Mouse (Mus musculus): ENCODE data around the gene Daam1.

Gene Daam1

GRCm38 (mm10) chr12:71959351-71959991, 128.6 kb downstream of the Daam1 start:
- no peaks in the 10 kb centered on the region for H3K27me3 ChIP-seq (ENCODE audit: control insufficient read depth, insufficient read depth, low read length, poor library complexity, severe bottlenecking)
- no peaks in the 10 kb centered on the region for H3K36me3 ChIP-seq (ENCODE audit: control insufficient read depth, insufficient read depth, low read length, poor library complexity, severe bottlenecking)
- DNase-seq (ENCODE audit: low read depth, low spot score), result no peak

GRCm38 (mm10) chr12:71961671-71962070, 130.8 kb downstream of the Daam1 start:
- H3K27me3 ChIP-seq (ENCODE audit: control insufficient read depth, insufficient read depth, low read length, poor library complexity, severe bottlenecking), result no peaks in the 10 kb centered on the region
- H3K36me3 ChIP-seq (ENCODE audit: control insufficient read depth, insufficient read depth, low read length, poor library complexity, severe bottlenecking), result no peaks in the 10 kb centered on the region
- no peak for DNase-seq (ENCODE audit: low read depth, low spot score)

- H3K36me3 ChIP-seq (ENCODE audit: control insufficient read depth, insufficient read depth, low read length, poor library complexity, severe bottlenecking), result no peaks in the 10 kb centered on the region
- no peaks in the 10 kb centered on the region for H3K27me3 ChIP-seq (ENCODE audit: control insufficient read depth, insufficient read depth, low read length, poor library complexity, severe bottlenecking)
- DNase-seq (ENCODE audit: low read depth, low spot score), result no peak
Observed at GRCm38 (mm10) chr12:71962616-71963015, 131.7 kb downstream of the Daam1 start.

- H3K27me3 ChIP-seq (ENCODE audit: control insufficient read depth, insufficient read depth, low read length, poor library complexity, severe bottlenecking), result no peaks in the 10 kb centered on the region
- DNase-seq (ENCODE audit: low read depth, low spot score), result no peak
- H3K36me3 ChIP-seq (ENCODE audit: control insufficient read depth, insufficient read depth, low read length, poor library complexity, severe bottlenecking), result no peaks in the 10 kb centered on the region
Observed at GRCm38 (mm10) chr12:71968592-71968991, 137.7 kb downstream of the Daam1 start.

- no peaks in the 10 kb centered on the region for H3K27me3 ChIP-seq (ENCODE audit: control insufficient read depth, insufficient read depth, low read length, poor library complexity, severe bottlenecking)
- DNase-seq (ENCODE audit: low read depth, low spot score), result no peak
Observed at GRCm38 (mm10) chr12:71969022-71969421, 138.1 kb downstream of the Daam1 start.

GRCm38 (mm10) chr12:71969439-71969838, 138.6 kb downstream of the Daam1 start:
- Histone ChIP-seq H3K36me3 (ENCODE audit: control insufficient read depth, insufficient read depth, low read length, poor library complexity, severe bottlenecking) (no peaks in the 10 kb centered on the region), H3K27me3 (ENCODE audit: control insufficient read depth, insufficient read depth, low read length, poor library complexity, severe bottlenecking) (no peaks in the 10 kb centered on the region)
- no peak for DNase-seq (ENCODE audit: low read depth, low spot score)

More at GRCm38 (mm10) chr12:71969022-71969421, 138.1 kb downstream of the Daam1 start:
- no peaks in the 10 kb centered on the region for H3K36me3 ChIP-seq (ENCODE audit: control insufficient read depth, insufficient read depth, low read length, poor library complexity, severe bottlenecking)

- DNase-seq (ENCODE audit: low read depth, low spot score), result no peak
- Histone ChIP-seq H3K36me3 (ENCODE audit: control insufficient read depth, insufficient read depth, low read length, poor library complexity, severe bottlenecking) (no peaks in the 10 kb centered on the region), H3K27me3 (ENCODE audit: control insufficient read depth, insufficient read depth, low read length, poor library complexity, severe bottlenecking) (no peaks in the 10 kb centered on the region)
Observed at GRCm38 (mm10) chr12:71969941-71970629, 139.2 kb downstream of the Daam1 start.

- no peaks in the 10 kb centered on the region for H3K36me3 ChIP-seq (ENCODE audit: control insufficient read depth, insufficient read depth, low read length, poor library complexity, severe bottlenecking)
- no peaks in the 10 kb centered on the region for H3K27me3 ChIP-seq (ENCODE audit: control insufficient read depth, insufficient read depth, low read length, poor library complexity, severe bottlenecking)
- DNase-seq (ENCODE audit: low read depth, low spot score), result no peak
Observed at GRCm38 (mm10) chr12:71970791-71971654, 140.1 kb downstream of the Daam1 start.

- no peak for DNase-seq (ENCODE audit: low read depth, low spot score)
- Histone ChIP-seq H3K36me3 (ENCODE audit: control insufficient read depth, insufficient read depth, low read length, poor library complexity, severe bottlenecking) (0 out of 2 replicates have a peak, but pooled peaks cover 1% of the 10 kb centered on the region), H3K27me3 (ENCODE audit: control insufficient read depth, insufficient read depth, low read length, poor library complexity, severe bottlenecking) (no peaks in the 10 kb centered on the region)
Observed at GRCm38 (mm10) chr12:71972126-71972525, 141.2 kb downstream of the Daam1 start.

GRCm38 (mm10) chr12:71972619-71973266, 141.9 kb downstream of the Daam1 start:
- no peak for DNase-seq (ENCODE audit: low read depth, low spot score)
- Histone ChIP-seq H3K36me3 (ENCODE audit: control insufficient read depth, insufficient read depth, low read length, poor library complexity, severe bottlenecking) (0 out of 2 replicates have a peak, but pooled peaks cover 1% of the 10 kb centered on the region), H3K27me3 (ENCODE audit: control insufficient read depth, insufficient read depth, low read length, poor library complexity, severe bottlenecking) (no peaks in the 10 kb centered on the region)

- Histone ChIP-seq H3K36me3 (ENCODE audit: control insufficient read depth, insufficient read depth, low read length, poor library complexity, severe bottlenecking) (0 out of 2 replicates have a peak, but pooled peaks cover 1% of the 10 kb centered on the region), H3K27me3 (ENCODE audit: control insufficient read depth, insufficient read depth, low read length, poor library complexity, severe bottlenecking) (no peaks in the 10 kb centered on the region)
- DNase-seq (ENCODE audit: low read depth, low spot score), result no peak
Observed at GRCm38 (mm10) chr12:71973577-71973976, 142.7 kb downstream of the Daam1 start.

- no peaks in the 10 kb centered on the region for H3K27me3 ChIP-seq (ENCODE audit: control insufficient read depth, insufficient read depth, low read length, poor library complexity, severe bottlenecking)
Observed at GRCm38 (mm10) chr12:71975626-71976025, 144.7 kb downstream of the Daam1 start.

GRCm38 (mm10) chr12:71976361-71976960, 145.6 kb downstream of the Daam1 start:
- Histone ChIP-seq H3K36me3 (ENCODE audit: control insufficient read depth, insufficient read depth, low read length, poor library complexity, severe bottlenecking) (0 out of 2 replicates have a peak, but pooled peaks cover 1% of the 10 kb centered on the region), H3K27me3 (ENCODE audit: control insufficient read depth, insufficient read depth, low read length, poor library complexity, severe bottlenecking) (no peaks in the 10 kb centered on the region)
- no peak for DNase-seq (ENCODE audit: low read depth, low spot score)

More at GRCm38 (mm10) chr12:71975626-71976025, 144.7 kb downstream of the Daam1 start:
- 0 out of 2 replicates have a peak, but pooled peaks cover 1% of the 10 kb centered on the region for H3K36me3 ChIP-seq (ENCODE audit: control insufficient read depth, insufficient read depth, low read length, poor library complexity, severe bottlenecking)
- DNase-seq (ENCODE audit: low read depth, low spot score), result no peak

- Histone ChIP-seq H3K36me3 (ENCODE audit: control insufficient read depth, insufficient read depth, low read length, poor library complexity, severe bottlenecking) (0 out of 2 replicates have a peak, but pooled peaks cover 1% of the 10 kb centered on the region), H3K27me3 (ENCODE audit: control insufficient read depth, insufficient read depth, low read length, poor library complexity, severe bottlenecking) (no peaks in the 10 kb centered on the region)
- no peak for DNase-seq (ENCODE audit: low read depth, low spot score)
Observed at GRCm38 (mm10) chr12:71977364-71977763, 146.5 kb downstream of the Daam1 start.

Measured in splenic B cell, adult 2 months (primary cell).